Mouse (Mus musculus) E14TG2a.4 (cell line): ENCODE results near the gene Sorbs2.

Experiments used
- CTCF ChIP-seq: conservative IDR thresholded peaks from 2 replicates; pipeline ENCODE4 v1.5.1; 2014; ENCODE audit warnings: low read length
- NANOG ChIP-seq: IDR thresholded peaks from 2 replicates; pipeline ENCODE4 v1.6.1; 2014; ENCODE audit warnings: borderline replicate concordance, low read length, mixed read lengths
- POU5F1 ChIP-seq: IDR thresholded peaks from 2 replicates; pipeline ENCODE4 v1.6.1; 2014; ENCODE audit warnings: low read length, borderline replicate concordance

DNA sequence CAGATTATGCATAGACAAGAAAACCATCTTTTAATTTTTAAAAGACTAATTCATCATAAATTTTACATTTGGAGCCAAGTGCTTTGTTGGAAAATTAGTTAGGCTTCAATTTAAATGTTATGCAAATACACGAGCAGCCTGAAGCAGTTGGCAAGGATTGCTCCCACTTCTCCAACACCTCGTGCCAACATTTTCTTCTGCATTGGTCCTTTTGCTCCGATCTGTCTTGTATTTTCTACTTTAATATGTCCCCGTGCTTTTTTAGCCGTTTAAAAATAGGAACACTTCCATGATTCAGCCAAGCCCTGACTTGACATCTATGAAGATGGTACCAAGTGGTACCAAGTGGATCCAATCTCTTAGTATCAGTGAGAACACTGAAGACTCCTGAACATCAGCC lies 50.8 kb downstream of the Sorbs2 start:
- TF ChIP-seq CTCF (no peak), POU5F1 (no peak), NANOG (no peak)
